Mouse (Mus musculus) adrenal gland (tissue): ENCODE data around the gene Nxf1.

Experiments used
- intact Hi-C: fragments of 180-260 bp; cut with DNase I; formaldehyde crosslinking; loops from one replicate; pipeline ENCODE4 v1.15.1; 2025
- microRNA-seq, 2 experiments: library from miRNA; unstranded; fragments of <30 nt; microRNA quantifications; one replicate each; pipeline ENCODE4; 2019

Gene Nxf1

GRCm38 (mm10) chr19:8815812-8816211, 58.9 kb downstream of the Nxf1 start:
- intact Hi-C loops = loop anchor here (5.0 to 10.0 kb wide), 2 partner anchors 44 to 61 kb away; partner anchors contain the start of genes Nxf1, Tmem179b and Tmem223

- intact Hi-C loops = loop anchor here (5.0 to 10.0 kb wide), 2 partner anchors 45 to 62 kb away; partner anchors contain the start of genes Nxf1, Tmem179b and Tmem223
Observed at GRCm38 (mm10) chr19:8817001-8817400, 60.1 kb downstream of the Nxf1 start.

GRCm38 (mm10) chr19:8818301-8818798, 61.5 kb downstream of the Nxf1 start:
- intact Hi-C loops = loop anchor here (5.0 to 10.0 kb wide), 2 partner anchors 46 to 64 kb away; partner anchors contain the start of genes Nxf1, Tmem179b and Tmem223

GRCm38 (mm10) chr19:8818801-8819595, 62.1 kb downstream of the Nxf1 start, which contains the start of gene Ttc9c:
TSS of gene Ttc9c (minus strand) at chr19:8819333.
- intact Hi-C loops = loop anchor here (5.0 to 10.0 kb wide), 2 partner anchors 47 to 64 kb away; partner anchors contain the start of genes Nxf1, Tmem179b and Tmem223

- intact Hi-C loops = loop anchor here (5.0 to 10.0 kb wide), 2 partner anchors 48 to 65 kb away; partner anchors contain the start of genes Nxf1, Tmem179b and Tmem223
Observed at GRCm38 (mm10) chr19:8819596-8820423, 62.9 kb downstream of the Nxf1 start, which contains the start of gene Hnrnpul2. TSS of gene Hnrnpul2 (plus strand) at chr19:8820010.

Small RNAs within 50 kb of the gene (microRNA-seq; reads per million reads assigned to microRNA genes)
- 0 reads per million in 2 experiments for gene Mir6992
